Mouse (Mus musculus) layer of hippocampus, postnatal 36 days (tissue): ENCODE data around the gene Atat1. TPM values are rescaled to one million over a fixed set of nuclear protein-coding genes. Genes with fewer than 3 reads are reported as not detected.
"Not testable (repeated sequence)": the region's sequence is repeated elsewhere in the genome, so short reads cannot be mapped to it uniquely, and the experiment has no call there.

Experiments
- DNase-seq, 2 experiments: peaks; one replicate each; pipeline ENCODE4 v3.0.0; 2022
- total RNA-seq, 2 experiments: library from RNA; stranded (reverse); gene quantifications; 2 replicates each; pipeline ENCODE4 v1.2.3; 2021

Gene Atat1
- 10 to 100 TPM; 60.6 to 61.7 TPM for total RNA-seq

DNA sequence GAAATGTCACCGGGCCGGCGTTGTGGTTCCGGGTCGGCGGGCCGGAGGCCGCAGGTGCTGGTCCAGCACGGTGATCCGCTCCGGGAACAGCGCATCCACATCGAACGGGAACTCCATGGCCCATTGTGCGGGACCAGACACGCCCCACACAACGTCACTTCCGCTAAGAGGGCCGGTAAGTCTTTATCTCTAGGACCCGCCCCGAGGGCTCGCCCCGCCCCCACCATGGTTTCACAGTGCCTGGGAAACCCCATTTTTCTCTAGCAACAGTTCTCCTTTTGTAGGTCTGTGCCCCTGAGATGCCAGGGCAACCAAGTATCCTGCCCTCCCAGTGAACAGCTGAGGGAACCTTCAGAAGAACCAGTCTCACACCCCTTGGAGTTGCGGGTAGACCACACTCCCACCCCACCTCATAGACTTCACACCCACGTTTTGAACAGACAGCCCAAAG, at the start of gene Atat1:
Gene Atat1, minus strand, starts transcription at position 157 of the 451 bp plus-strand sequence.
- peak; percentile 88 to 90 for DNase-seq

GRCm38 (mm10) chr17:35958533-35959223, 48.8 kb upstream of the Atat1 start:
- DNase-seq = no peak

GRCm38 (mm10) chr17:35954665-35955064, 44.8 kb upstream of the Atat1 start:
- no peak for DNase-seq

DNA sequence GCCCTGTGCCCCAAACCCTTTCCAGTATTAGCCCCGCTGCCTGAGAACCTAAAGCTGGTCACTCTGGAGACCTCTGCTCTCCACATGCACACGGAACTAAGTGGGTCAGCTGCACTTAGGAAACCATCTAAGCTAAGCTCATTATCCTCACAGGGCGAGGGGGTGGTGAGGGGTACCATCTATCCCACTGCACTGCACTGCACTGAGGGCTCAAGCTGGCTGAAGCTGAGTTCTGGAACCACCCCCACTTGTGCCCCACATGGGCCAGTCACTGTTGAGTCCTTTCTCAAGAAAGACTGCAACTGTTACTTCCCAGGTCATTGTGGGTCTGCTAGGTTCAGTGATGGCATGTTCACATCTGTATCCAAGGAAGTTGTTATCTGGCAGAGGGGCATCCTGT, 42.7 kb upstream of the Atat1 start:
- DNase-seq = not testable (repeated sequence)

DNA sequence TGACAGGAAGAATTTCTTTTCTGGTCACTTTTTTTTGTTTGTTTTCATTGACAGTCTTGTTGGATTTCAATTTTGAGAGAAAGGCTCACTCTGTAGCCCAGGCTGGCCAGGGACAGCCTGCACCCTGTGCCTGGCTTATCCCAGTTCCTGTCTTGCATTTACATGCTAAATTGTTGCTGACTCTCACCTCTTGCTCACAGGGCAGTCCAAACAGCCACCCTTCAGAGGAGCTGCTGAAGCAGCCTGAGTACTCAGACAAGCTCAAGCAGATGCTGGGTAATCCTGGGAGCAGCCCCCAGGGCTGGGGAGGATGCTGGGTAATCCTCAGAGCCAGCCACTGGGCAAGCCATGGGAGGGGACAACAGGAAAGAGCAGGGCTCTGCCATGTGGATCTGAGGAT, 41.1 kb upstream of the Atat1 start:
- DNase-seq = not testable (repeated sequence)

GRCm38 (mm10) chr17:35939941-35940340, 30.1 kb upstream of the Atat1 start:
- no peak for DNase-seq

GRCm38 (mm10) chr17:35939108-35939507, 29.2 kb upstream of the Atat1 start:
- DNase-seq = no peak

- peak in 1 of 2 experiments; percentile 35 for DNase-seq
These were observed 27.9 kb upstream of the Atat1 start for GRCm38 (mm10) chr17:35937700-35938348.

- not testable (repeated sequence) for DNase-seq
These were observed 25.9 kb upstream of the Atat1 start for GRCm38 (mm10) chr17:35935763-35936162.

DNA sequence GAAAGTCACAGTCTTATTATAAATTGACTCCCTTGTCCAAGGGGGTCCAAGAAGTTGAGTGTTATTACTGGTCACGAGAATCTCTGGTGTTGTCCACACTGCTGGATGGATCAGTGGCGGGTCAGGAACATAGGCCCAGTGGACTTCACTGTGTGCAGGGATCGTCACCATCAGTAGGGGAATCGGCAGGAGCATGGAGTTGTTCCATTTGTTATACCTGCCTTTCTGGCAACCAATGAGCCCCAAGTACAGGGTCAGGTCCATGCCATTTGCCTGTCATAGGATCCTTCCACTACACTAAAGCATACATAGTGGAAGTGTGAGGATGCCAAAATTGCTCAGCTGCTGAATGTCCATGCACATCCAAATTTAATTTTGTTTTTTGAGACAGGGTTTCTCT, 22.7 kb upstream of the Atat1 start:
- no peak for DNase-seq

DNA sequence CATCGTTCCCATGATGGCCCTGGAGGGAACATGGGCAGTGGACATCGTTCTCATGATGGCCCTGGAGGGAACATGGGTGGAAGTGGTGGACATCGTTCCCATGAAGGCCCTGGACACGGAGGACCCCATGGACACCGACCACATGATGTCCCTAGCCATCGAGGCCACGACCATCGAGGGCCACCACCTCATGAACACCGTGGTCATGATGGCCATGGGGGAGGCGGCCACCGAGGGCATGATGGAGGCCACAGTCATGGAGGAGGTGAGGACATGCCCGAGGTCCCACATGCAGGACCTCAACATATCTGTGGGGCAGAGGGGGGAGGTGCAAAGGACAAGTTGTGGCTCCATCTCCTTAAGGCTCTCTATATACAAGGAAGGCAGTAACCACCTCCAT, 20.8 kb upstream of the Atat1 start:
- DNase-seq = no peak

GRCm38 (mm10) chr17:35929534-35929933, 19.7 kb upstream of the Atat1 start:
- no peak for DNase-seq

- no peak for DNase-seq
These were observed 17.6 kb upstream of the Atat1 start for GRCm38 (mm10) chr17:35927471-35927870.

- no peak for DNase-seq
These were observed 13.4 kb upstream of the Atat1 start for GRCm38 (mm10) chr17:35923281-35923680.

GRCm38 (mm10) chr17:35922566-35922965, 12.7 kb upstream of the Atat1 start:
- no peak for DNase-seq

- no peak for DNase-seq
These were observed 11.8 kb upstream of the Atat1 start for GRCm38 (mm10) chr17:35921710-35922109.

DNA sequence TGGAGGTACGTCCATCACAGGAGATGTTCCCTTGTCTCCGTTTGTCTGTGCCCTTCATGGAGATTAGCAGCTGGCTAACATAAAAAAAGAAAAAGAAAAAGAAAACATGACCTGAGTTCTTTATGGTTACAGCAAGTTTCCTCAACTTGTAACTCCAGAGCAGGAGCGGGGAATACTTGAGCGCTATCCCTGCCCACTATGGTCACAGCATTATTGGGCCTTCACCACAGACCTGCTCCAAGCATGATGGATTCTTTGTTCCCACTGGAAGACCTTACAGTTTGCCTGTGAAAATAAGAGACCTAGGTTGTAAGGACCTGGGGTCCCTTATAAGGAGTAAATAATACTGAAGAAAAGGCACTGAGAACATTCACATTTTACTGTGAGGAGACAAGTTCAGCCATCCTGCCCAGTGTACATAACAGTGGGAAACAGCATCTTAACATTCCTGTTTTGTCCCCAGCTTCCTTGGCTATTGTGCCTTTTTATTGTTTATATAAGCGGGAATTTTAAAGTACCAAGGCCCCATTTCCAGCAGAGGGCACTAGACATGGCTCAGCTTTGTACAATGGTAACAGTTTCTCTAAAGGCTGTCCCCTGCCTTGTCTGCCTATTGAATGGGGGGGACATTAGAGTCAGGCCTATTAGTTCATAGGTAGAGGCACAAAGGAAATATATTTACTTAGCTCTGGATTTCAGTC, 11.1 kb upstream of the Atat1 start:
- no peak for DNase-seq

- no peak for DNase-seq
These were observed 10.5 kb upstream of the Atat1 start for GRCm38 (mm10) chr17:35920384-35920783.

DNA sequence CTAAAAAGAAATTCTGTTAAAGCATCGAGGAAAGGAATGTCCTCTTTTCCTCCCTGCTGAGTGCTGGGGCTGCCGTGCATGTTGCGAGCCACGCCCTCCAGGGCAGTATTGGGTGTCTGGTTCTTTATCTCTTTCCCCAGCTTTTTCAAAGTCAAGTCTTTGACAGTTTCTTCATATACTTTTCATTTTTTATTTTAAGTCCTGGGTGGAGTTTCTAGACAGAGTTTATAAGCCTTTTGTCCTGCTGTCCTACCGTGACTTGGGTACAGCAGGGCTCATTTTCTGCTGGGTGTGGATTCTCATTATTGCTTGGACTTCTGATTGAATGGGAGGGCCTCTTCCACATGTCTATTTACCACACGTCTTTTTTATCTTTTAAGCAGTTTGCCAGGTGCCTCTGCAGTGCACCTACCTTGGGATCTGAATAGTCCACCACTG, 10.0 kb upstream of the Atat1 start:
- no peak for DNase-seq

GRCm38 (mm10) chr17:35919060-35919715, 9.3 kb upstream of the Atat1 start:
- DNase-seq = peak; percentile 90 to 91

DNA sequence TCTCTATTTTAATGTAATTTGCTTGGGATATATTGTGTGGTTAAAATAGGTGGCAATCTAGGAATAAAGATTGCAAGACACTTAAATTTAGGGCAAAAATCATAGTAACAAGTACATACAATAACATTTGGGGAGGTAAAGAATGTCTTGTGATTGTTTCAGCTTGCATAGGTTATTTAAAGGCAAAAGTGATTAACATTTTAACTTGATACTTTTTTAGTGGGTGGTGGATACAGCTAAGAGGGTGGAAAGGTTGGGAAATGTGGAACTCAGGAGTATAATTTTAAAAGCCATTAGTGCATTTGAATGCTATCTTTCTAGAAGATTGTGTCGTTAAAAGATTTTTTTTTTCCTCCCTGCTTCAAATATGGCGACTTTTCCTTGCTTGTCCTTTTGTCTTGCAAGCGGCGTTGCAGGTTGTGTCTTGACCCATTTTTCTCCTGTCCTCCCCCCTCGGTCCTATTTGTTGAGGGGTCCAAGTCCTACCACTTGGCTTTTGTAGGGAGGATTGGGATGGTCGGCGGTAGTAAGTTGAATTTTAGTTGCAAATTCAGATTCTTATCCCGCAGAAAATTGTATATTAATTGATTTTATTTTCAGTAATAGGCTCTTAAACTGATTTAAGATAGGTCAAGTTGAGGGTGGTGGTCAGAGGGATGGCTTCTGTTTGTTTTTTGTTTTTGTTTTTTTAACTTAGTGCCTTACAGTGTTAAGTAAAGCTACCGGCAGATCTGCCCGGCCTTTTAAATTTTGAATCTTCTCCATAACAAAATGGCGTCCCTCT, 8.6 kb upstream of the Atat1 start:
- peak in 1 of 2 experiments; percentile 40 for DNase-seq
